Mouse (Mus musculus) T-helper 2 cell (primary cell): ENCODE results near the gene Tead4.
"Not testable (repeated sequence)": the region's sequence is repeated elsewhere in the genome, so short reads cannot be mapped to it uniquely, and the experiment has no call there.

Experiments used
- in situ Hi-C: fragments of 300-600 bp; cut with MboI, MseI; formaldehyde crosslinking; loops from one replicate; pipeline ENCODE4 v1.15.1; 2025; ENCODE audit warnings: high pct_unique_total_duplicates

Gene Tead4

GRCm38 (mm10) chr6:128300134-128301001 is at the start of gene Tead4:
Gene Tead4, minus strand, starts transcription at chr6:128300823.
- in situ Hi-C loops, result no loop called here

GRCm38 (mm10) chr6:128349711-128350110 is 49.1 kb upstream of the Tead4 start:
- in situ Hi-C loops, result no loop called here

- in situ Hi-C loops, result no loop called here
Observed at GRCm38 (mm10) chr6:128346782-128347181, 46.2 kb upstream of the Tead4 start.

DNA sequence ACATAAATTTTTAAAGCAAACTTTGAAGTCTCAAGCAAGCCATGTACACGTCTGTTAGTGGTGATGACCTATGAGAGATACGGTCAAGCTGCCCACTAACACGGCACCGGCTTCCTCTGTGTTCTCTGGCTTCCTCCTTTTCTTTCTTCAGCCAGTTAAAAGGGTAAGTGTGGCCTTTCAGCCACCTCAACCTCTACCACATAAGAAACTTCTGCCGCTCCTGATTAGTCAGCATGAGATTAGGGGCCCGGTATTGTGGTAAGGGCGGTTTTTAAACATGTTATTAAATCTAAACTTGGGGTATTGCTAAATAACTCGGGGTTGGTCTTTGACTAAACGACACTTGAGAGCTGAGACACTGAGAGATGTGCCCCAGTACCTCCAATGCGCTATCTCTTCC is 45.0 kb upstream of the Tead4 start:
- in situ Hi-C loops, result no loop called here

DNA sequence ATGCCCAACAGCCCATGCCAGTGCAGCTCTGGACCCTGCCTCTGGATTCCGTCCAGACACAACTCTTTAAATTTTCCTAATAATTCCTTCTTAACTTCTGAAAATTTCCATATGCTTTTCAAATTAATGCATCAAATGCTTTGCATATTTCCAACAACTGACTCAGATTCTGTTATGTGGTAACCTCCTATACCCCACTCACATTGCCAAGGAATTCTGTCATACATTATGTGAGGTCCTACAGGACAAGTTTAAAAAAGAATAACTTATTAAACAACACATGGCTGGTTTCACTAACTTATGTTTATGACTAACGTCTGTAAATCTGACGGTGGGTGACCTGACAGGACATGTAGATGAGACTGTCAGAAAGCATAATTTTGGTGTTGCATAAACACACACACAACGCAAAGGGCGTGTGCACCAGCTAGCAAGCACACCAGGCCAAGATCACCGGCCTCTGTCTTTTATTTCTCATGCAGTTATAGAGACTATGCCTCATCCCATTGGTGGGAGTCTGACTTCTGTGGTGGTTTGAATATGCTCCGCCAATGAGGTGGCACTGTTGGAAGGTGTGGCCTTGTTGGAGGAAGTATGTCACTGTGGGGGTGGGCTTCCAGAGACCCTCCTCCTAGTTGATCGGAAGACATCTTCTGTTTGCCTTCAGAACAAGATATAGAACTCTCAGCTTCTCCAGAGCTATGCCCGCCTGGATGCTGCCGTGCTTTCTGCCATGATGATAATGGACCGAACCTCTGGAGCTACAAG is 41.5 kb upstream of the Tead4 start:
- in situ Hi-C loops, result no loop called here

- in situ Hi-C loops, result no loop called here
Observed at GRCm38 (mm10) chr6:128338876-128339275, 38.3 kb upstream of the Tead4 start.

DNA sequence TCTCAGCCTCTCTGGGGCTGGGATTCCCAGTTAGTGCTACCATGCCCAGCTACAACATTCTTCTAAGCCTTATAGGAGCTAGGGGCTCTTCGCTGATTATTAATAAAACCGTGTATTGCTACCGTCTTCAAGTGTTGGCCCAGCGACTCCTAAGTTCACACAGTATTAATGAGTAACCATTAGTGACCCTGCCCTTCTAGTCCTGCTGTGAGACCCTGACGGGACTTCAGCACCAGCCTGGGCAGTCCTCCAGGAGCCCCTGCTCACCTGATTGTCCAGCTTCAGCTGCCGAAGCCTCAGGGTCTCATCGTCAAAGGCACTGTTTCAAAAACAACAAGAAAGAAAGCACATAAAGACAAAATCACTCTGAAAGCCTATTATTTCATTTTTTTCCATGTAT is 36.8 kb upstream of the Tead4 start:
- in situ Hi-C loops, result no loop called here

DNA sequence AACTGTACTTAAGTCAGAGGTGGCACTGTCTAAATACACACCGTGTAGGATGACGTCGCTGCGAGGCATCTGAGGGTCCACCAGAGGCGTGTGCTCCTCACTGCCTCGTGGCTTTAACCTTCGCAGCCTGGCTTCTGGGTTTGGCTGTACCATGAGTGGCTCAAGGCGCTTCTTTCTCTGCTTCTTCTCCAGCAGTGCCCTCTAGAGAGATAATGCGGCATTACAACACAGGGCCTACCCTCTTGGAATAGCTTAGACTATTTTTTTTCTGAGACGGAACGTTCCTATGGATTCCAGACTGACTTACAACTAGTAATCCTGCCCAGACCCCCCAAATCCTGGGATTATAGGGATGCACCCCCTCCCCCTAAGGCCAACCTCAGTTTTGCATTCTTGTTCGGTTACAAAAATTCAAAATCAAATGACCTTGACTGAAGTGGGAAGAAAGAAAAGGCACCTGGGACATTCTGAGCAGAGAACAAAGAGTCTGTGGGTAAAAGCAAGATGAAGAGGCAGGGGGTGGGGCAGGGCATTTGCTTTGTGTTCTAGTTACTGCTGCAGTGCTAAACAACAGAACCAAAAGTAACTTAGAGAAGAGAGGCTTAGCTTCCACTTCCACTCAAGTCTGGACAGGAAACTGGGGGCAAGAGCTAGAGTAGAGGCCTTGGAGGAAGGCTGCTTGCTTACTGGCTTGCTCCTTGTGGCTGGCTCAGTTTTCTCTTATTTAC is 33.9 kb upstream of the Tead4 start:
- in situ Hi-C loops, result no loop called here

GRCm38 (mm10) chr6:128318317-128318716 is 17.7 kb upstream of the Tead4 start:
- in situ Hi-C loops, result no loop called here

- in situ Hi-C loops, result no loop called here
Observed at GRCm38 (mm10) chr6:128315597-128315996, 15.0 kb upstream of the Tead4 start.

- in situ Hi-C loops, result no loop called here
Observed at GRCm38 (mm10) chr6:128314796-128315195, 14.2 kb upstream of the Tead4 start.

- in situ Hi-C loops, result no loop called here
Observed at GRCm38 (mm10) chr6:128308311-128308710, 7.7 kb upstream of the Tead4 start.

DNA sequence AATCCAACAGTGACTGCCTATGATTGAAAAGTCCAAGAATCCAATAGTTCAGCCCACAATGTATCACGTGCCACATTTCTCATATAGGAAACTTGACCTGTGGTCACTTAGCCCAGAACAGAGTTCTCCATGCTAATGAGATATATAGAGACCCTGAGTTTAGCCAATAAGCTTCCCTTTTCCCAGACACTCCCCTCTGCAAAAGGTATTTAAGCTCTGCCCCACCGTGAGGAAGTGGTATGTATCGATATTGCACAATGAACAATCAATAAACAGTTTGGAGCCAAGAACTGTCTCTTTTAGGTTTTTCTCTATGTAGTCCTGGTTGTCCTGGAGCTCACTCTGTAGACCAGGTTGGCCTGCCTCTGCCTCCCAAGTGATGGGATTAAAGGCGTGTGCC is 4.2 kb upstream of the Tead4 start:
- in situ Hi-C loops, result no loop called here

DNA sequence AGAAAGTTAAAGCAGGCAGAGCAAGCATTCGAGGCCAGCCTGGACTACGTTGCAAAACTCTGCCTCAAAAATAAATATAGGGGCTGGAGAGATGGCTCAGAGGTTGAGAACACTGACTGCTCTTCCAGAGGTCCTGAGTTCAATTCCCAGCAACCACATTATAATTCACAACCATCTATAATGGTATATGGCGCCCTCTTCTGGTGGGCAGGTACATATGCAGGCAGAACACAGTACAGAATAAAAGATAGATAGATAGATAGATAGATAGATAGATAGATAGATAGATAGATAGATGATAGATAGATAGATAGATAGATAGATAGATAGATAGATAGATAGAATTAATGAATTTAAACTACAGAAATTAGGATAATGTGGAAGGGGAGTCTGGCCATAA is 2.0 kb upstream of the Tead4 start:
- in situ Hi-C loops, result not testable (repeated sequence)

DNA sequence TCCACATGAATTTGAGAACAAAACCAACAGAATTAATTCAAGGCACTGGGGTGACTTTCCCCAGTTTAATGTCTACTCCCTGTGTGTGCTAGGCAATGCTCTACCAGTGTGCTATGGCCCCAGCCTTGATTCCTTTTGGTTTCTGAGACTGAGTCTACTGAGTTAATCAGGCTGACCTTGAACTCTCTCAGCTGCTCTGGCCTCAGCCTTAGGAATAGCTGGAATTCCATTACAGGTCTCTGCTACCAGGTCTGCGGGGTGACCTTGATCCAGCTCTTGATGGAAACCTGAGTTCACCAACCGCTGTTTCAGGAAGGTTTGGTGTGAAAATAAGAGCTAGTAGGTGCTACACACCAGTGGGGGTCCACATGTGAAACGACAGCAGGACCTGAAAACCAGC is 1.3 kb upstream of the Tead4 start:
- in situ Hi-C loops, result no loop called here

DNA sequence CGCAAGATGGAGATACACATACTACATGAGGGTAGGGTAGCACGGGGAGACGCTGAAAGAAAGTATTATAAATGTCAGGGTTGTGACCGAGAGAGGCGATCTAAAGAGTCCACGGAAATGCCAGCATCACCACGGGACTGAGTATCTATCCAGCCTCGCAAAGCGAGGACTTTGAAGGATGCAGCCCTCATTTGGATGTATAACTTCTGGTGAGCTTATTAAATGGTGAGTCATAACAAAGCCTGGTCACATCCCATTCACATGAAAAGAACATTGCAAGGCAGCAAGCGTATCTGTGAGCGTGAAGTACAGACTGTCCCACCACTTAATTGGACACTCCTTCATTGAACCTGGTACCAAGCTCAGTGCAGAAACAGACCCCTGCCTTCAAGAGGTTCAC is 835 bp upstream of the Tead4 start:
- in situ Hi-C loops, result no loop called here

- in situ Hi-C loops, result no loop called here
Observed at GRCm38 (mm10) chr6:128299292-128300133, 1.1 kb downstream of the Tead4 start.

GRCm38 (mm10) chr6:128298246-128298645 is 2.4 kb downstream of the Tead4 start:
- in situ Hi-C loops, result no loop called here

DNA sequence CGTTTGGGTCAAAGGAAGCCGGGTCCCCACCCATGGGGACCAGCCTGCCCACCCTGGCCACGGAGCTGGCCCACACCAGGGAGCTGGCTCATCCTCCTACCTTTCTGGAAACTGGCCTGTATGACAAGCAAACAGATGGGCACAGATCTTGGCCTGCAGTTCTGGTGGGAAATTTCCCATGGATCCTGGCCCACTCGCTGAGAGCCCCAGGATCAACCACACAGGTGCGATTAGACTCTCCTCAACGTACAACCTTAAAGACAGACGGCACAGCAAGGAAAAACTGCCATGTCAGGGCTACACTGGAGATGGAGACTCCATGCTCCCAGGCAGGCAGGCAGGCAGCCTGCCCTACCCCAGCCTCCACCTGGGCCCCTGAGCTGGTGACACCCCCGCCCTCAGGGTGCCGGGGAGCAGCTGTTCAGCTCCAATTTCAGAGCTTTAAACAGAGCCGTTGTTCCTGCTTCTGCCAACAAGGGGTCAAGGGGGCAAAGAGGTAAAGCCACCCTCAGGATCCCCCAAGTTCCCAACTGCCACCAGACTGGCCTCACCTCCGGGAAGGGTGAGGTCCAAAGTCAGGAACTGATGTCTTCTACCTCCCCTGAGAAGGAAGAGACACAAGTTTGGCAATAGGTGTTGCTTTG is 3.8 kb downstream of the Tead4 start:
- in situ Hi-C loops, result no loop called here

GRCm38 (mm10) chr6:128295876-128296749 is 4.5 kb downstream of the Tead4 start:
- in situ Hi-C loops, result no loop called here
